Mouse (Mus musculus) neural tube, embryonic 13.5 days (tissue): ENCODE results near the gene Osbpl5. TPM values are rescaled to one million over a fixed set of nuclear protein-coding genes. Genes with fewer than 3 reads are reported as not detected.

Source experiments
- ATAC-seq: fragments of 200-750 bp; cut with Nextera tagmentation; 2 replicates; pipeline ENCODE4 v1.8.0; 2017; ENCODE audit warnings: low read depth, mild to moderate bottlenecking, moderate TSS enrichment, moderate library complexity
- H3K27ac ChIP-seq: fragments of 300-500 bp; sonication (generic); replicated peaks from 2 replicates; pipeline ENCODE4 v1.5.1; 2015; ENCODE audit warnings: moderate library complexity, mild to moderate bottlenecking, inconsistent platforms
- H3K27me3 ChIP-seq: fragments of 300-500 bp; sonication (generic); 2 replicates; pipeline ENCODE4 v1.6.1; 2015; ENCODE audit warnings: mild to moderate bottlenecking, inconsistent platforms
- H3K36me3 ChIP-seq: fragments of 300-500 bp; sonication (generic); 2 replicates; pipeline ENCODE4 v1.6.1; 2015; ENCODE audit warnings: mild to moderate bottlenecking, inconsistent platforms
- H3K4me1 ChIP-seq: fragments of 300-500 bp; sonication (generic); replicated peaks from 2 replicates; pipeline ENCODE4 v1.6.1; 2015; ENCODE audit warnings: inconsistent platforms
- H3K4me2 ChIP-seq: fragments of 300-500 bp; sonication (generic); 2 replicates; pipeline ENCODE4 v1.6.1; 2015; ENCODE audit warnings: inconsistent platforms, mild to moderate bottlenecking, moderate library complexity
- H3K4me3 ChIP-seq: fragments of 300-500 bp; sonication (generic); 2 replicates; pipeline ENCODE4 v1.5.1; 2015; ENCODE audit warnings: mild to moderate bottlenecking, inconsistent platforms
- H3K9ac ChIP-seq: fragments of 300-500 bp; sonication (generic); 2 replicates; pipeline ENCODE4 v1.6.1; 2015; ENCODE audit warnings: moderate library complexity, mild to moderate bottlenecking, inconsistent platforms
- H3K9me3 ChIP-seq: fragments of 300-500 bp; sonication (generic); 2 replicates; pipeline ENCODE4 v1.6.1; 2016; ENCODE audit warnings: inconsistent platforms
- WGBS: fragments of 180-500 bp; shearing (Covaris S2); methylation state at CpG from one replicate; pipeline ENCODE4 v1.1.7; 2015; 5-methylcytosine and 5-hydroxymethylcytosine counted together
- polyA plus RNA-seq: library from polyadenylated mRNA; unstranded; fragments of >200 nt; fragmentation: Nextera tagmentation; extraction: Ambion mirVana; gene quantifications from 2 replicates; pipeline ENCODE4 v1.2.1, GENCODE M21; 2015

Gene Osbpl5
- polyA plus RNA-seq, 1 experiment from 2014 or later = 27.8 TPM

GRCm38 (mm10) chr7:143722646-143723045, 34.1 kb downstream of the Osbpl5 start:
- WGBS = 74% methylated on average over 5 of the region's 5 CpGs
- ATAC-seq = no peak

GRCm38 (mm10) chr7:143717811-143718210, 39.0 kb downstream of the Osbpl5 start:
- no peak overlapping the region for H3K9ac ChIP-seq
- no peak overlapping the region for H3K27ac ChIP-seq
- H3K27me3 ChIP-seq = no peaks in the 10 kb centered on the region
- no peaks in the 10 kb centered on the region for H3K9me3 ChIP-seq
- no peak for ATAC-seq
- no peak overlapping the region for H3K4me2 ChIP-seq
- H3K4me3 ChIP-seq = no peak overlapping the region
- H3K36me3 ChIP-seq = peaks cover 31% of the 10 kb centered on the region
- peaks cover 15% of the 10 kb centered on the region for H3K4me1 ChIP-seq
- 71% methylated on average over 1 of the region's 1 CpGs for WGBS

More at GRCm38 (mm10) chr7:143722646-143723045, 34.1 kb downstream of the Osbpl5 start:
- H3K36me3 ChIP-seq = peaks cover 4% of the 10 kb centered on the region; the same call in 1 of the 2 replicates
- no peaks in the 10 kb centered on the region for H3K9me3 ChIP-seq
- H3K4me3 ChIP-seq = no peak overlapping the region
- H3K27me3 ChIP-seq = no peaks in the 10 kb centered on the region
- H3K4me2 ChIP-seq = no peak overlapping the region
- H3K9ac ChIP-seq = no peak overlapping the region
- H3K4me1 ChIP-seq = peaks cover 11% of the 10 kb centered on the region
- H3K27ac ChIP-seq = no peak overlapping the region

GRCm38 (mm10) chr7:143713421-143713820, 43.4 kb downstream of the Osbpl5 start:
- peak overlapping the region; percentile 42 for H3K27ac ChIP-seq
- no peaks in the 10 kb centered on the region for H3K27me3 ChIP-seq
- peaks cover 58% of the 10 kb centered on the region for H3K36me3 ChIP-seq
- H3K9me3 ChIP-seq = no peaks in the 10 kb centered on the region
- no peak for ATAC-seq
- WGBS = 76% methylated on average over 4 of the region's 4 CpGs
- H3K9ac ChIP-seq = no peak overlapping the region
- H3K4me2 ChIP-seq = no peak overlapping the region
- H3K4me1 ChIP-seq = peaks cover 17% of the 10 kb centered on the region
- no peak overlapping the region for H3K4me3 ChIP-seq

GRCm38 (mm10) chr7:143712771-143713348, 43.9 kb downstream of the Osbpl5 start:
- Histone ChIP-seq H3K4me3 (no peak overlapping the region), H3K27me3 (no peaks in the 10 kb centered on the region), H3K9me3 (no peaks in the 10 kb centered on the region), H3K27ac (peak overlapping the region; percentile 42), H3K4me2 (no peak overlapping the region), H3K4me1 (peaks cover 17% of the 10 kb centered on the region), H3K9ac (no peak overlapping the region), H3K36me3 (peaks cover 64% of the 10 kb centered on the region)
- ATAC-seq = no peak; the same call in 1 of the 2 replicates
- 87% methylated on average over 8 of the region's 8 CpGs for WGBS

GRCm38 (mm10) chr7:143712023-143712422, 44.8 kb downstream of the Osbpl5 start:
- ATAC-seq = no peak
- H3K4me3 ChIP-seq = no peak overlapping the region
- 60% methylated on average over 4 of the region's 4 CpGs for WGBS
- H3K36me3 ChIP-seq = peaks cover 65% of the 10 kb centered on the region
- H3K27me3 ChIP-seq = no peaks in the 10 kb centered on the region
- H3K9ac ChIP-seq = no peak overlapping the region
- no peak overlapping the region for H3K4me2 ChIP-seq
- no peaks in the 10 kb centered on the region for H3K9me3 ChIP-seq
- peaks cover 14% of the 10 kb centered on the region for H3K4me1 ChIP-seq
- H3K27ac ChIP-seq = no peak overlapping the region

GRCm38 (mm10) chr7:143711381-143711780, 45.4 kb downstream of the Osbpl5 start:
- Histone ChIP-seq H3K4me2 (no peak overlapping the region), H3K9me3 (no peaks in the 10 kb centered on the region), H3K27me3 (no peaks in the 10 kb centered on the region), H3K27ac (no peak overlapping the region), H3K36me3 (peaks cover 65% of the 10 kb centered on the region), H3K9ac (no peak overlapping the region), H3K4me3 (no peak overlapping the region), H3K4me1 (peaks cover 14% of the 10 kb centered on the region)
- WGBS = 74% methylated on average over 7 of the region's 7 CpGs
- no peak for ATAC-seq

GRCm38 (mm10) chr7:143709395-143709794, 47.4 kb downstream of the Osbpl5 start:
- Histone ChIP-seq H3K4me2 (no peak overlapping the region), H3K9ac (no peak overlapping the region), H3K9me3 (no peaks in the 10 kb centered on the region), H3K4me3 (no peak overlapping the region), H3K27ac (no peak overlapping the region), H3K36me3 (peaks cover 69% of the 10 kb centered on the region), H3K4me1 (peaks cover 14% of the 10 kb centered on the region), H3K27me3 (no peaks in the 10 kb centered on the region)
- WGBS = 90% methylated on average over 7 of the region's 7 CpGs
- ATAC-seq = no peak

- peak; percentile 75 for ATAC-seq
These were observed 49.9 kb downstream of the Osbpl5 start for GRCm38 (mm10) chr7:143706697-143707438.

GRCm38 (mm10) chr7:143696140-143696539, 60.6 kb downstream of the Osbpl5 start:
- no peak overlapping the region for H3K4me3 ChIP-seq
- WGBS = 60% methylated on average over 2 of the region's 2 CpGs
- H3K9ac ChIP-seq = no peak overlapping the region
- no peak for ATAC-seq
- H3K36me3 ChIP-seq = peaks cover 88% of the 10 kb centered on the region
- H3K27ac ChIP-seq = no peak overlapping the region
- no peaks in the 10 kb centered on the region for H3K9me3 ChIP-seq
- no peak overlapping the region for H3K4me2 ChIP-seq
- no peaks in the 10 kb centered on the region for H3K4me1 ChIP-seq
- no peaks in the 10 kb centered on the region for H3K27me3 ChIP-seq

More at GRCm38 (mm10) chr7:143706697-143707438, 49.9 kb downstream of the Osbpl5 start:
- Histone ChIP-seq H3K9me3 (no peaks in the 10 kb centered on the region), H3K4me3 (no peak overlapping the region), H3K27me3 (no peaks in the 10 kb centered on the region), H3K4me2 (no peak overlapping the region), H3K9ac (no peak overlapping the region), H3K4me1 (peaks cover 3% of the 10 kb centered on the region), H3K36me3 (peaks cover 74% of the 10 kb centered on the region), H3K27ac (0 out of 2 replicates have a peak overlapping the region, but pooled peaks have one; percentile 46)
- WGBS = 40% methylated on average over 7 of the region's 7 CpGs

GRCm38 (mm10) chr7:143694550-143694949, 62.2 kb downstream of the Osbpl5 start:
- Histone ChIP-seq H3K4me1 (no peaks in the 10 kb centered on the region), H3K36me3 (peaks cover 93% of the 10 kb centered on the region), H3K9me3 (no peaks in the 10 kb centered on the region), H3K27me3 (no peaks in the 10 kb centered on the region), H3K9ac (no peak overlapping the region), H3K4me3 (no peak overlapping the region), H3K27ac (no peak overlapping the region), H3K4me2 (no peak overlapping the region)
- 93% methylated on average over 7 of the region's 7 CpGs for WGBS
- no peak for ATAC-seq

GRCm38 (mm10) chr7:143692746-143693510, 63.9 kb downstream of the Osbpl5 start:
- Histone ChIP-seq H3K9ac (no peak overlapping the region), H3K4me1 (no peaks in the 10 kb centered on the region), H3K9me3 (no peaks in the 10 kb centered on the region), H3K36me3 (peaks cover 98% of the 10 kb centered on the region), H3K27ac (no peak overlapping the region), H3K27me3 (no peaks in the 10 kb centered on the region), H3K4me3 (no peak overlapping the region), H3K4me2 (no peak overlapping the region)
- 93% methylated on average over 12 of the region's 12 CpGs for WGBS
- no peak for ATAC-seq

GRCm38 (mm10) chr7:143691909-143692308, 64.9 kb downstream of the Osbpl5 start:
- no peak overlapping the region for H3K4me2 ChIP-seq
- H3K36me3 ChIP-seq = peaks cover 92% of the 10 kb centered on the region
- no peak overlapping the region for H3K4me3 ChIP-seq
- no peak overlapping the region for H3K27ac ChIP-seq
- ATAC-seq = no peak
- H3K4me1 ChIP-seq = no peaks in the 10 kb centered on the region
- 95% methylated on average over 4 of the region's 4 CpGs for WGBS
- H3K9ac ChIP-seq = no peak overlapping the region
- H3K9me3 ChIP-seq = no peaks in the 10 kb centered on the region
- no peaks in the 10 kb centered on the region for H3K27me3 ChIP-seq
